8 mouse cellular contexts compared by ENCODE assay signal in genomic region chr6:125095391-125096278, GRCm38 (mm10). TPM values are rescaled to one million over a fixed set of nuclear protein-coding genes. Genes with fewer than 3 reads are reported as not detected.
DNase-seq lines count a peak whose midpoint lies in the region; ATAC-seq and TF ChIP-seq lines count a peak whose summit lies in the region.

Gene Chd4, plus strand, starts transcription at chr6:125095981.

- H3K27me3 ChIP-seq in Patski, result no peaks in the 10 kb centered on the region
- H3K27me3 ChIP-seq in hindbrain, embryonic 13.5 days, result no peaks in the 10 kb centered on the region

- H3K4me3 ChIP-seq in hindbrain, embryonic 13.5 days, result peak within 1 kb of the TSS; percentile 98

- H3K36me3 ChIP-seq in hindbrain, embryonic 13.5 days, result peaks cover 24% of the 10 kb centered on the region

- H3K9ac ChIP-seq in hindbrain, embryonic 13.5 days, result peak within 1 kb of the TSS; percentile 97

- in situ Hi-C loops in Patski (cut with MboI; ENCODE audit: low pct_unique_long_range_greater_than_20kb), result no loop called here

- TF ChIP-seq CTCF in Patski (IDR thresholded peaks at IDR 0.05), result no peak

- H3K4me1 ChIP-seq in hindbrain, embryonic 13.5 days (replicated peaks), result peaks cover 37% of the 10 kb centered on the region

- H3K4me2 ChIP-seq in hindbrain, embryonic 13.5 days, result peak within 1 kb of the TSS; percentile 89

- peak; percentile 44 for ATAC-seq in Patski
- peak; percentile 74 for ATAC-seq in hindbrain, embryonic 13.5 days (ENCODE audit: low FRiP score)

- CTCF ChIA-PET in Patski (lab: Charles Lee), result no interaction called here

- H3K9me3 ChIP-seq in hindbrain, embryonic 13.5 days, result no peaks in the 10 kb centered on the region

- H3K27ac ChIP-seq in hindbrain, embryonic 13.5 days, result peak within 1 kb of the TSS; percentile 96

- peak; percentile 43 for DNase-seq in Patski (ENCODE audit: low read depth, low spot score)
- DNase-seq in cerebellum, postnatal 14 days, result peak; percentile 99 to 100
- peak; percentile 91 to 94 for DNase-seq in frontal cortex, postnatal 25 days (ENCODE audit: low spot score in 2 of 2)
- DNase-seq in layer of hippocampus, postnatal 25 days (ENCODE audit: extremely low spot score in 1 of 2, low spot score in 1 of 2), result peak; percentile 86 to 93
- peak; percentile 95 for DNase-seq in lung, postnatal 14 days
- DNase-seq in retina, adult 2 months (ENCODE audit: low read depth, low spot score), result peak; percentile 82
- peak; percentile 93 for DNase-seq in thymus, postnatal 25 days

- 2% methylated on average over 31 of the region's 45 CpGs for WGBS in hindbrain, embryonic 13.5 days

- POLR2A ChIA-PET in Patski (lab: Charles Lee), result no interaction called here

RNA-seq across cellular contexts. Expression of gene Chd4, which starts in this region (rescaled TPM):
- polyA plus RNA-seq in Patski (2021), result 198 TPM
- polyA plus RNA-seq in hindbrain, embryonic 13.5 days (2015; fragmentation: Nextera tagmentation; extraction: Ambion mirVana), result 123 and 126 TPM in 2 replicates
- 100 to 1,000 TPM; 153 to 194 TPM for total RNA-seq in layer of hippocampus, postnatal 25 days (2021)

Comparison
In these comparisons a context has a peak if more than half of its experiments do, and no peak if none do; other contexts are left out.
1. Peak in every context shown above with its lines: DNase-seq, ATAC-seq, H3K4me3 ChIP-seq and H3K27ac ChIP-seq.
2. DNase-seq: peak in every context shown above with its lines; median percentile 100 in cerebellum, postnatal 14 days; 95 in lung, postnatal 14 days; 93 in thymus, postnatal 25 days; 92 in frontal cortex, postnatal 25 days; 90 in layer of hippocampus, postnatal 25 days; 82 in retina, adult 2 months; 43 in Patski.